8 mouse cellular contexts compared by ENCODE assay signal in genomic region chr13:46728411-46728810, GRCm38 (mm10). TPM values are rescaled to one million over a fixed set of nuclear protein-coding genes. Genes with fewer than 3 reads are reported as not detected.
DNase-seq lines count a peak whose midpoint lies in the region; ATAC-seq and TF ChIP-seq lines count a peak whose summit lies in the region.

No protein-coding gene starts in this region.

- H3K4me2 ChIP-seq in heart, embryonic 13.5 days: peak overlapping the region; percentile 72
- peak overlapping the region; percentile 52 for H3K4me2 ChIP-seq in forebrain, embryonic 15.5 days (replicated peaks)
- peak overlapping the region; percentile 77 for H3K4me2 ChIP-seq in liver, embryonic 15.5 days

- H3K4me3 ChIP-seq in heart, embryonic 13.5 days: peak overlapping the region; percentile 84
- peak overlapping the region; percentile 19 for H3K4me3 ChIP-seq in ES-Bruce4 (ENCODE audit: low read depth, low read length)
- peak overlapping the region; percentile 91 for H3K4me3 ChIP-seq in forebrain, embryonic 15.5 days
- H3K4me3 ChIP-seq in liver, embryonic 15.5 days (replicated peaks): peak overlapping the region; percentile 100

- H3K27me3 ChIP-seq in heart, embryonic 13.5 days (replicated peaks): no peaks in the 10 kb centered on the region
- H3K27me3 ChIP-seq in ES-Bruce4 (ENCODE audit: control insufficient read depth, insufficient read depth, low read length, poor library complexity, severe bottlenecking): no peaks in the 10 kb centered on the region
- H3K27me3 ChIP-seq in forebrain, embryonic 15.5 days: no peaks in the 10 kb centered on the region
- H3K27me3 ChIP-seq in liver, embryonic 15.5 days: no peaks in the 10 kb centered on the region

- TF ChIP-seq CTCF in ES-Bruce4 (IDR thresholded peaks at IDR 0.05; ENCODE audit: low read depth, low read length): no peak

- 29% methylated on average over 5 of the region's 5 CpGs for WGBS in heart, embryonic 13.5 days
- 39% methylated on average over 5 of the region's 5 CpGs for WGBS in forebrain, embryonic 15.5 days
- WGBS in liver, embryonic 15.5 days (ENCODE audit: insufficient replicate concordance): 30% methylated on average over 5 of the region's 5 CpGs

- H3K9me3 ChIP-seq in heart, embryonic 13.5 days: no peaks in the 10 kb centered on the region
- no peaks in the 10 kb centered on the region for H3K9me3 ChIP-seq in ES-Bruce4 (replicated peaks; ENCODE audit: control insufficient read depth, insufficient read depth, low read length, poor library complexity, severe bottlenecking)
- H3K9me3 ChIP-seq in forebrain, embryonic 15.5 days: no peaks in the 10 kb centered on the region
- no peaks in the 10 kb centered on the region for H3K9me3 ChIP-seq in liver, embryonic 15.5 days (replicated peaks)

- no peak for DNase-seq in heart, postnatal 10 days
- no peak for DNase-seq in spleen, postnatal 14 days (ENCODE audit: low spot score in 2 of 2)
- no peak for DNase-seq in adrenal gland, postnatal 10 days
- DNase-seq in frontal cortex, postnatal 10 days (ENCODE audit: low spot score in 2 of 2): no peak

- peak overlapping the region; percentile 97 for H3K27ac ChIP-seq in heart, embryonic 13.5 days (replicated peaks)
- H3K27ac ChIP-seq in ES-Bruce4 (ENCODE audit: insufficient read depth, low read length): peak overlapping the region; percentile 49
- H3K27ac ChIP-seq in forebrain, embryonic 15.5 days (replicated peaks): peak overlapping the region; percentile 95
- peak overlapping the region; percentile 99 for H3K27ac ChIP-seq in liver, embryonic 15.5 days (replicated peaks)

- no peak for TF ChIP-seq POLR2A in ES-Bruce4 (IDR thresholded peaks at IDR 0.05; ENCODE audit: insufficient read depth, low read length)

- ATAC-seq in heart, embryonic 13.5 days (ENCODE audit: extremely low read depth, insufficient number of reproducible peaks, low FRiP score, low TSS enrichment): no peak
- ATAC-seq in forebrain, embryonic 15.5 days (replicated peaks): 0 out of 2 replicates have a peak, but pooled peaks have one; percentile 2
- ATAC-seq in liver, embryonic 15.5 days (ENCODE audit: insufficient read depth): no peak

- H3K4me1 ChIP-seq in heart, embryonic 13.5 days: peaks cover 23% of the 10 kb centered on the region
- H3K4me1 ChIP-seq in ES-Bruce4 (ENCODE audit: control insufficient read depth, insufficient read depth, low read length): peaks cover 3% of the 10 kb centered on the region
- peaks cover 26% of the 10 kb centered on the region for H3K4me1 ChIP-seq in forebrain, embryonic 15.5 days
- peaks cover 23% of the 10 kb centered on the region for H3K4me1 ChIP-seq in liver, embryonic 15.5 days (replicated peaks)

- intact Hi-C loops in heart, postnatal 10 days (cut with DNase I): no loop called here

- H3K9ac ChIP-seq in heart, embryonic 13.5 days: peak overlapping the region; percentile 83
- H3K9ac ChIP-seq in ES-Bruce4 (ENCODE audit: low read depth, poor library complexity, severe bottlenecking): peak overlapping the region; percentile 61
- peak overlapping the region; percentile 52 for H3K9ac ChIP-seq in forebrain, embryonic 15.5 days (replicated peaks)
- H3K9ac ChIP-seq in liver, embryonic 15.5 days: peak overlapping the region; percentile 97

- no peaks in the 10 kb centered on the region for H3K36me3 ChIP-seq in heart, embryonic 13.5 days
- no peaks in the 10 kb centered on the region; the same call in 1 of the 2 replicates for H3K36me3 ChIP-seq in ES-Bruce4 (ENCODE audit: control insufficient read depth, insufficient read depth, low read length, poor library complexity, severe bottlenecking)
- no peaks in the 10 kb centered on the region for H3K36me3 ChIP-seq in forebrain, embryonic 15.5 days
- no peaks in the 10 kb centered on the region for H3K36me3 ChIP-seq in liver, embryonic 15.5 days (replicated peaks)

- no peak for TF ChIP-seq EP300 in ES-Bruce4 (IDR thresholded peaks at IDR 0.05; ENCODE audit: insufficient read depth, low read depth, low read length)

RNA-seq across cellular contexts. Expression of gene Nup153, which starts 0.7 kb away (rescaled TPM):
- polyA plus RNA-seq in heart, embryonic 13.5 days (2015; fragmentation: Nextera tagmentation; extraction: Ambion mirVana): 12.7 and 13.2 TPM in 2 replicates
- 10 to 100 TPM; 39.2 to 45.0 TPM for total RNA-seq in heart, postnatal 10 days (2021)
- 221 and 232 TPM in 2 replicates for polyA plus RNA-seq in ES-Bruce4 (2011; ENCODE audit: insufficient read depth, insufficient read length, low read depth, missing spikeins)
- 24.7 and 25.8 TPM in 2 replicates for polyA plus RNA-seq in forebrain, embryonic 15.5 days (2015; fragmentation: Nextera tagmentation; extraction: Ambion mirVana)
- 16.5 and 17.2 TPM in 2 replicates for polyA plus RNA-seq in liver, embryonic 15.5 days (2015; fragmentation: Nextera tagmentation; extraction: Ambion mirVana)
- 10 to 100 TPM; 48.5 to 60.9 TPM for total RNA-seq in adrenal gland, postnatal 10 days (2021)

RNA-seq across cellular contexts. Expression of gene Fam8a1, which starts 59.1 kb away (rescaled TPM):
- 7.6 and 9.5 TPM in 2 replicates for polyA plus RNA-seq in heart, embryonic 13.5 days (2015; fragmentation: Nextera tagmentation; extraction: Ambion mirVana)
- 10 to 100 TPM; 44.7 to 44.8 TPM for total RNA-seq in heart, postnatal 10 days (2021)
- polyA plus RNA-seq in ES-Bruce4 (2011; ENCODE audit: insufficient read depth, insufficient read length, low read depth, missing spikeins): 43.3 and 48.9 TPM in 2 replicates
- polyA plus RNA-seq in forebrain, embryonic 15.5 days (2015; fragmentation: Nextera tagmentation; extraction: Ambion mirVana): 21.2 and 24.6 TPM in 2 replicates
- 2.8 and 3.0 TPM in 2 replicates for polyA plus RNA-seq in liver, embryonic 15.5 days (2015; fragmentation: Nextera tagmentation; extraction: Ambion mirVana)
- 10 to 100 TPM; 44.5 to 44.9 TPM for total RNA-seq in adrenal gland, postnatal 10 days (2021)

Comparison
In these comparisons a context has a peak if more than half of its experiments do, and no peak if none do; other contexts are left out.
1. H3K27ac ChIP-seq: peak in every context shown above with its lines; median percentile 99 in liver, embryonic 15.5 days; 97 in heart, embryonic 13.5 days; 95 in forebrain, embryonic 15.5 days; 49 in ES-Bruce4.
2. H3K4me3 ChIP-seq: peak in every context shown above with its lines; median percentile 100 in liver, embryonic 15.5 days; 91 in forebrain, embryonic 15.5 days; 84 in heart, embryonic 13.5 days; 19 in ES-Bruce4.